Mouse (Mus musculus) forebrain, embryonic 13.5 days (tissue): ENCODE measurements around the gene Map2. TPM values are rescaled to one million over a fixed set of nuclear protein-coding genes. Genes with fewer than 3 reads are reported as not detected.

ENCODE experiments used
- polyA plus RNA-seq: library from polyadenylated mRNA; unstranded; fragments of >200 nt; fragmentation: Nextera tagmentation; extraction: Ambion mirVana; gene quantifications from 2 replicates; pipeline ENCODE4 v1.2.1, GENCODE M21; 2015

Map2 gene
- polyA plus RNA-seq, 1 experiment from 2014 or later: 332 TPM

Other genes starting within 250 kb of the Map2 start
- not detected in 2 replicates for gene Crygf, start 248.8 kb upstream of the Map2 start, polyA plus RNA-seq